Mouse (Mus musculus) neural tube, postnatal 0 days (tissue): ENCODE data around the gene Rhoj. TPM values are rescaled to one million over a fixed set of nuclear protein-coding genes. Genes with fewer than 3 reads are reported as not detected.

Experiments used
- polyA plus RNA-seq: library from polyadenylated mRNA; unstranded; fragments of >200 nt; fragmentation: Nextera tagmentation; extraction: Ambion mirVana; gene quantifications from 2 replicates; pipeline ENCODE4 v1.2.1, GENCODE M21; 2015

Gene Rhoj
- polyA plus RNA-seq = 21.5 and 24.7 TPM in 2 replicates

GRCm38 (mm10) chr12:75307961-75308951 is at the start of gene Rhoj:
Rhoj (plus strand) TSS chr12:75308322.

GRCm38 (mm10) chr12:75416681-75417080 is 108.6 kb downstream of the Rhoj start, which contains the start of gene Gphb5:
Gphb5 (minus strand) TSS chr12:75416781.

Other genes starting within 250 kb of the Rhoj start
- 3.5 and 4.2 TPM in 2 replicates for gene Kcnh5, start 131.0 kb upstream of the Rhoj start, polyA plus RNA-seq
- not detected in 2 replicates for gene Gphb5, start 108.5 kb downstream of the Rhoj start, polyA plus RNA-seq